In genomic region chr17:10359466-10359865, GRCm38 (mm10) we compare ENCODE assay signal across 12 mouse cellular contexts. TPM values are rescaled to one million over a fixed set of nuclear protein-coding genes. Genes with fewer than 3 reads are reported as not detected.
A peak's percentile ranks its signal among the peaks of the same experiment; 100 is the strongest.
DNase-seq lines count a peak whose midpoint lies in the region; ATAC-seq lines count a peak whose summit lies in the region.
"Had no signal": no experiment of that assay in that cellular context is flagged by ENCODE, and none has a peak within 500 bp of the region (broad histone marks: within the 10 kb centered on the region; RNA-seq: fewer than 3 reads in every experiment).

No protein-coding gene starts in this region.

- DNase-seq in kidney, postnatal 25 days = peak; percentile 10 to 34
- peak; percentile 40 for DNase-seq in adrenal gland, postnatal 14 days
- DNase-seq in heart, adult 9 months (ENCODE audit: low spot score in 2 of 2) = peak; percentile 51 to 74
- DNase-seq in liver, embryonic 13.5 days = no peak
- no peak for DNase-seq in MN1 (ENCODE audit: low spot score)
- no peak for DNase-seq in cerebellum, postnatal 4 days (ENCODE audit: low spot score in 2 of 2)
- DNase-seq: cerebellum, adult 8-10 months; gastrocnemius, postnatal 14 days had no signal

- H3K27ac ChIP-seq in kidney, embryonic 16.5 days (ENCODE audit: low read length) = no peak overlapping the region
- no peak overlapping the region for H3K27ac ChIP-seq in liver, embryonic 13.5 days

- no peak overlapping the region for H3K4me3 ChIP-seq in kidney, embryonic 16.5 days (ENCODE audit: low read length)
- no peak overlapping the region for H3K4me3 ChIP-seq in liver, embryonic 13.5 days (replicated peaks)
- H3K4me3 ChIP-seq: lung, embryonic 15.5 days had no signal

- no peaks in the 10 kb centered on the region for H3K36me3 ChIP-seq in kidney, embryonic 16.5 days (ENCODE audit: insufficient read depth, low read length)
- H3K36me3 ChIP-seq in liver, embryonic 13.5 days = no peaks in the 10 kb centered on the region
- H3K36me3 ChIP-seq: lung, embryonic 15.5 days had no signal

- no peak for ATAC-seq in kidney, embryonic 16.5 days (ENCODE audit: low FRiP score, low TSS enrichment)
- peak; percentile 57 for ATAC-seq in liver, embryonic 13.5 days (ENCODE audit: low read depth)
- ATAC-seq: intestine, embryonic 16.5 days had no signal

- peaks cover 8% of the 10 kb centered on the region for H3K4me1 ChIP-seq in kidney, embryonic 16.5 days (ENCODE audit: insufficient read depth, low read length)
- peaks cover 21% of the 10 kb centered on the region for H3K4me1 ChIP-seq in liver, embryonic 13.5 days (replicated peaks)

- WGBS in kidney, embryonic 16.5 days = 65% methylated on average over 14 of the region's 14 CpGs
- WGBS in liver, embryonic 13.5 days (ENCODE audit: insufficient replicate concordance) = 21% methylated on average over 14 of the region's 14 CpGs

- H3K9me3 ChIP-seq in kidney, embryonic 16.5 days (ENCODE audit: low read length) = no peaks in the 10 kb centered on the region
- H3K9me3 ChIP-seq in liver, embryonic 13.5 days (replicated peaks) = no peaks in the 10 kb centered on the region
- H3K9me3 ChIP-seq: lung, embryonic 15.5 days had no signal

- no peaks in the 10 kb centered on the region for H3K27me3 ChIP-seq in kidney, embryonic 16.5 days (ENCODE audit: insufficient read depth, low read length)
- H3K27me3 ChIP-seq in liver, embryonic 13.5 days = no peaks in the 10 kb centered on the region
- H3K27me3 ChIP-seq: CH12.LX; lung, embryonic 15.5 days had no signal

- H3K4me2 ChIP-seq in kidney, embryonic 16.5 days (replicated peaks; ENCODE audit: low read depth, low read length) = no peak overlapping the region
- H3K4me2 ChIP-seq in liver, embryonic 13.5 days = 0 out of 2 replicates have a peak overlapping the region, but pooled peaks have one; percentile 12
- H3K4me2 ChIP-seq: lung, embryonic 15.5 days had no signal

- no peak overlapping the region for H3K9ac ChIP-seq in kidney, embryonic 16.5 days (replicated peaks; ENCODE audit: low read length)
- no peak overlapping the region for H3K9ac ChIP-seq in liver, embryonic 13.5 days
- H3K9ac ChIP-seq: lung, embryonic 15.5 days had no signal

RNA-seq across cellular contexts. Expression of gene Qk, which starts 39.8 kb away (rescaled TPM):
- polyA plus RNA-seq in kidney, embryonic 16.5 days (2015; fragmentation: Nextera tagmentation; extraction: Ambion mirVana) = 22.5 and 30.5 TPM in 2 replicates
- 253 and 270 TPM in 2 replicates for total RNA-seq in adrenal gland, postnatal 14 days (2021)
- 7.6 and 9.1 TPM in 2 replicates for polyA plus RNA-seq in liver, embryonic 13.5 days (2015; fragmentation: Nextera tagmentation; extraction: Ambion mirVana)

Comparison
In these comparisons a context has a peak if more than half of its experiments do, and no peak if none do; other contexts are left out.
1. DNase-seq: peak in kidney, postnatal 25 days (2 of 2), adrenal gland, postnatal 14 days (single experiment) and heart, adult 9 months (2 of 2); none in liver, embryonic 13.5 days (single experiment), MN1 (single experiment) and cerebellum, postnatal 4 days (0 of 2).